Mouse (Mus musculus) embryonic fibroblast, embryonic 13.5 days (primary cell): Measurements from ENCODE around the gene Sema5a.

ENCODE experiments used
- CTCF ChIP-seq: IDR thresholded peaks from 2 replicates; pipeline ENCODE4 v1.5.1; 2011; ENCODE audit warnings: mild to moderate bottlenecking, control low read depth, low read length, moderate library complexity, borderline replicate concordance; ENCODE audit not compliant: insufficient read depth
- POLR2A ChIP-seq: IDR thresholded peaks from 2 replicates; pipeline ENCODE4 v1.6.1; 2011; ENCODE audit warnings: low read depth, mild to moderate bottlenecking, control low read depth, low read length, moderate library complexity

- TF ChIP-seq CTCF (no peak), POLR2A (no peak)
Measured at GRCm38 (mm10) chr15:32284688-32285087, 40.1 kb downstream of the Sema5a start.
